Mouse (Mus musculus): ENCODE results near the gene Amd2. TPM values are rescaled to one million over a fixed set of nuclear protein-coding genes. Genes with fewer than 3 reads are reported as not detected.

The Amd2 gene
- 5.3 and 5.5 TPM in 2 replicates for polyA plus RNA-seq (2015; fragmentation: Nextera tagmentation; extraction: Ambion mirVana)

DNA sequence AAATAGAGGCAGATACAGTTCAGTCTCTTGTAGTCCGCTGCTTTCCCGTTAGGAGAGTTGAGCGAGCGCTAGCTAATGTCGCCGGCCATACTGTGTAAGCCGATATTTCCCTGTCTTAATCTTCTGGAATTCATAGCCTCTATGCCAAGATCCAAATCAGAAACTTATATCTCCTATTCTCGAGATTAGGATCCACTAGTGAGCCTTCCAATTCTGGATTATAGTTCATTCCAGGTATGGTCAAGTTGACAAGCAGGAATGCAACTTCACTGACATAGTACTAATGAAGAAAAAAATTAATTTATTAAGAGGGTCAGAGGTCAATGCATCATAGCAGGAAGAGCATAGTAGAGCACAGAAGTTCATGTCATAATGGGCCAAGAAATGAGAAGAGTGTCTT, at the start of gene Amd2:
Amd2 (minus strand) TSS at position 101 of the 400 bp plus-strand sequence.

